Mouse (Mus musculus) frontal cortex, postnatal 36 days (tissue): Measurements from ENCODE around the gene Mea1.

ENCODE experiments used
- DNase-seq, 2 experiments: peaks; one replicate each; pipeline ENCODE4 v3.0.0; 2022; ENCODE audit warnings: low spot score in 2 of 2

The Mea1 gene

GRCm38 (mm10) chr17:46704887-46705835 lies 26.6 kb downstream of the Mea1 start, which contains the start of gene Ppp2r5d:
Gene Ppp2r5d, minus strand, starts transcription at chr17:46705111.
- peak; percentile 94 to 98 for DNase-seq

- no peak for DNase-seq
These were observed 27.9 kb downstream of the Mea1 start for GRCm38 (mm10) chr17:46706375-46707089.

- peak; percentile 90 to 92 for DNase-seq
These were observed 32.5 kb downstream of the Mea1 start, which contains the start of gene Pex6 for GRCm38 (mm10) chr17:46710959-46711597. Gene Pex6, plus strand, starts transcription at chr17:46711463.

GRCm38 (mm10) chr17:46711612-46712271 lies 33.1 kb downstream of the Mea1 start:
- DNase-seq: no peak

- DNase-seq: no peak
These were observed 33.8 kb downstream of the Mea1 start for GRCm38 (mm10) chr17:46712442-46712841.

GRCm38 (mm10) chr17:46713849-46714248 lies 35.3 kb downstream of the Mea1 start:
- DNase-seq: no peak

GRCm38 (mm10) chr17:46714756-46715481 lies 36.3 kb downstream of the Mea1 start:
- DNase-seq: no peak

GRCm38 (mm10) chr17:46721077-46721476 lies 42.5 kb downstream of the Mea1 start:
- no peak for DNase-seq

GRCm38 (mm10) chr17:46724477-46725084 lies 46.0 kb downstream of the Mea1 start:
- no peak for DNase-seq

- no peak for DNase-seq
These were observed 46.7 kb downstream of the Mea1 start for GRCm38 (mm10) chr17:46725273-46725672.

- DNase-seq: no peak
These were observed 47.4 kb downstream of the Mea1 start for GRCm38 (mm10) chr17:46725731-46726645.

- no peak for DNase-seq
These were observed 48.7 kb downstream of the Mea1 start for GRCm38 (mm10) chr17:46727271-46727670.

- no peak for DNase-seq
These were observed 49.4 kb downstream of the Mea1 start for GRCm38 (mm10) chr17:46728021-46728420.

- DNase-seq: no peak
These were observed 49.9 kb downstream of the Mea1 start for GRCm38 (mm10) chr17:46728496-46728895.

GRCm38 (mm10) chr17:46728904-46729318 lies 50.3 kb downstream of the Mea1 start, which contains the start of gene Gnmt:
Gene Gnmt, minus strand, starts transcription at chr17:46729168.
- no peak for DNase-seq
